Mouse (Mus musculus): ENCODE results near the gene St6galnac3.

St6galnac3 gene

GRCm38 (mm10) chr3:153260225-153260933 is 464.6 kb downstream of the St6galnac3 start:
- DNase-seq: no peak

- DNase-seq: no peak
These were observed 469.1 kb downstream of the St6galnac3 start for GRCm38 (mm10) chr3:153255910-153256309.

GRCm38 (mm10) chr3:153251653-153252052 is 473.3 kb downstream of the St6galnac3 start:
- DNase-seq: no peak

- peak; percentile 42 for DNase-seq
These were observed 474.2 kb downstream of the St6galnac3 start for GRCm38 (mm10) chr3:153250598-153251257.

GRCm38 (mm10) chr3:153248866-153249265 is 476.1 kb downstream of the St6galnac3 start:
- DNase-seq: no peak

- no peak for DNase-seq
These were observed 476.9 kb downstream of the St6galnac3 start for GRCm38 (mm10) chr3:153248029-153248428.

- no peak for DNase-seq
These were observed 482.4 kb downstream of the St6galnac3 start for GRCm38 (mm10) chr3:153242524-153242923.

GRCm38 (mm10) chr3:153241134-153241533 is 483.8 kb downstream of the St6galnac3 start:
- no peak for DNase-seq

GRCm38 (mm10) chr3:153240366-153240765 is 484.6 kb downstream of the St6galnac3 start:
- DNase-seq: no peak

- DNase-seq: no peak
These were observed 486.6 kb downstream of the St6galnac3 start for GRCm38 (mm10) chr3:153238381-153238780.

GRCm38 (mm10) chr3:153236262-153236661 is 488.7 kb downstream of the St6galnac3 start:
- no peak for DNase-seq

GRCm38 (mm10) chr3:153222611-153223402 is 502.2 kb downstream of the St6galnac3 start:
- no peak for DNase-seq

GRCm38 (mm10) chr3:153219391-153219790 is 505.6 kb downstream of the St6galnac3 start:
- DNase-seq: no peak

GRCm38 (mm10) chr3:153208186-153208585 is 516.8 kb downstream of the St6galnac3 start:
- no peak for DNase-seq

GRCm38 (mm10) chr3:153204046-153204445 is 520.9 kb downstream of the St6galnac3 start:
- DNase-seq: no peak

- DNase-seq: no peak
These were observed 523.1 kb downstream of the St6galnac3 start for GRCm38 (mm10) chr3:153201835-153202234.

- DNase-seq: no peak
These were observed 524.2 kb downstream of the St6galnac3 start for GRCm38 (mm10) chr3:153200801-153201200.

GRCm38 (mm10) chr3:153200076-153200475 is 524.9 kb downstream of the St6galnac3 start:
- DNase-seq: no peak

GRCm38 (mm10) chr3:153199251-153199650 is 525.7 kb downstream of the St6galnac3 start:
- DNase-seq: no peak

GRCm38 (mm10) chr3:153198514-153198913 is 526.5 kb downstream of the St6galnac3 start:
- DNase-seq: no peak

GRCm38 (mm10) chr3:153193025-153193424 is 531.9 kb downstream of the St6galnac3 start:
- DNase-seq: no peak

GRCm38 (mm10) chr3:153190742-153191141 is 534.2 kb downstream of the St6galnac3 start:
- DNase-seq: no peak

- no peak for DNase-seq
These were observed 535.1 kb downstream of the St6galnac3 start for GRCm38 (mm10) chr3:153189685-153190467.

Measured in cerebellum, adult 11 months (tissue).